8 mouse cellular contexts compared by ENCODE assay signal in the genomic region with DNA sequence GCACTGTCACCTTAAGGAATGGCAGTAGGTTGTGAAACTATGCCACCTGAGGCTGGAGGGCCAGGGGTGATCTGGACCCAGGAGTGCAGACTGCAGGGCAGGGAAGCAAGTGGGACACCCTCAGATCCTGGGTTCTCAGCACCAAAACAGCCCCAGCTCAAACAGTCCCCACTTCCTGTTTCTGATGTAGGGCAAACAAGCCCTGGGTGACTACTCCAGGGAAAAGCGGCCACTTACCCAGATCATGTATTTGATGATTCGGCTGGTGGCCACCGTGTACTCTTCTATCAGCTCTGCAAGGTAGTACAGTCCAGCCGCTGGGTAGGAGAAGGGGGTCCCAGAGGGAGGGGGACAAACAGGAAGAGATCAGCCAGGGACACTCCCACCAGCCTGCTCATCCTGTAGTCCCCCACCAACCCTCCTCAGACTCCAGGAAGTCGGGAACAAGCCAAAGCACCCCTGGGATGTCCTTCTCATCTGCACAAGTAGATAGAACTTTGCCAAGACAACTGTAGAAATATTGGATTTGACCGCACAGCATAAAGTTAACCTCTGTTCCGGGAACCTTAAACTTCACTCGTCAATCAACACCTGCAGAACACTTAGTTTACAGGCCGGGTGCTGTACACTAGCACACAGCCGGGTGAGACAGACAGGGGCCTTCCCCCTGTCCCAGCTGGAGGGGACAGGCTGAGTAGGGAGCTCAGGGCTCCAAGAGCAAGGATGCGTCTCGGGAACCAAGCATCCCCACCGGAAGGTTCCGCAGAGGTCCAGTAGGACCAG. TPM values are rescaled to one million over a fixed set of nuclear protein-coding genes. Genes with fewer than 3 reads are reported as not detected.
DNase-seq lines count a peak whose midpoint lies in the region; ATAC-seq and TF ChIP-seq lines count a peak whose summit lies in the region.

No protein-coding gene starts in this region.

- intact Hi-C loops in gastrocnemius, adult 2 months (cut with DNase I), result no loop called here

- H3K4me3 ChIP-seq in gastrocnemius, adult 2 months, result peak overlapping the region; percentile 100
- H3K4me3 ChIP-seq in macrophage (ENCODE audit: inconsistent target), result peak overlapping the region; percentile 98

- peak overlapping the region; percentile 95 for H3K27ac ChIP-seq in gastrocnemius, adult 2 months
- H3K27ac ChIP-seq in macrophage, result peak overlapping the region; percentile 33

- DNase-seq in gastrocnemius, adult 2 months, result no peak
- DNase-seq in gastrocnemius, postnatal 10 days, result no peak
- DNase-seq in MEL-GATA-1-ER (ENCODE audit: extremely low read depth, low read depth), result peak; percentile 56
- peak; percentile 62 for DNase-seq in induced T-regulatory cell, adult 2 months (ENCODE audit: low read depth)
- peak; percentile 56 for DNase-seq in thymus, postnatal 14 days
- no peak for DNase-seq in left cerebral cortex, adult 18-20 months (ENCODE audit: low spot score in 2 of 2)

- H3K36me3 ChIP-seq in macrophage (ENCODE audit: inconsistent target), result peaks cover 34% of the 10 kb centered on the region

- ATAC-seq in erythroblast, adult 5-6 weeks (replicated peaks; ENCODE audit: low FRiP score, poor library complexity, severe bottlenecking), result peak; percentile 21; the same call in 1 of the 2 replicates

- no peak for TF ChIP-seq CTCF in gastrocnemius, adult 2 months (IDR thresholded peaks at IDR 0.05)

- peaks cover 27% of the 10 kb centered on the region for H3K79me2 ChIP-seq in macrophage (ENCODE audit: inconsistent target)

- 3% methylated on average over 14 of the region's 14 CpGs for WGBS in macrophage (ENCODE audit: missing documents)

RNA-seq across cellular contexts. Expression of gene Tex261, which starts 0.6 kb away (rescaled TPM):
- total RNA-seq in gastrocnemius, adult 2 months (2021), result 10 to 100 TPM; 42.0 to 47.9 TPM
- total RNA-seq in gastrocnemius, postnatal 10 days (2021), result 10 to 100 TPM; 44.6 to 49.5 TPM
- 14.2 and 28.2 TPM in 2 replicates for total RNA-seq in erythroblast, adult 5-6 weeks (2015; ENCODE audit: low replicate concordance)
- total RNA-seq in erythroblast, adult 5-6 weeks (2017; ENCODE audit: low replicate concordance), result 8.1 and 8.6 TPM in 2 replicates
- 10 to 100 TPM in 18 of 26 experiments, 1 to 10 TPM in 8; 2.1 to 56.1 (median 17.3) TPM for total RNA-seq in macrophage (2018; cell fraction: chromatin; rRNA removed)
- 10 to 100 TPM; 40.2 to 81.6 (median 56.3) TPM for total RNA-seq in macrophage (2018; cell fraction: cytosol; rRNA removed)
- total RNA-seq in macrophage (2018; cell fraction: nucleus; rRNA removed), result 10 to 100 TPM; 23.6 to 80.5 (median 45.1) TPM
- polyA plus RNA-seq in macrophage (2018), result 35.3 to 72.5 TPM (median 65.9 TPM) in 3 replicates
- total RNA-seq in left cerebral cortex, adult 18-20 months (2021), result 10 to 100 TPM; 45.9 TPM

RNA-seq across cellular contexts. Expression of gene Ankrd53, which starts 12.5 kb away (rescaled TPM):
- not detected for total RNA-seq in gastrocnemius, adult 2 months (2021)
- not detected for total RNA-seq in gastrocnemius, postnatal 10 days (2021)
- not detected in 2 replicates for total RNA-seq in erythroblast, adult 5-6 weeks (2015; ENCODE audit: low replicate concordance)
- not detected in 2 replicates for total RNA-seq in erythroblast, adult 5-6 weeks (2017; ENCODE audit: low replicate concordance)
- total RNA-seq in macrophage (2018; cell fraction: chromatin; rRNA removed), result not detected
- total RNA-seq in macrophage (2018; cell fraction: cytosol; rRNA removed), result not detected
- not detected for total RNA-seq in macrophage (2018; cell fraction: nucleus; rRNA removed)
- polyA plus RNA-seq in macrophage (2018), result not detected in 3 replicates
- not detected for total RNA-seq in left cerebral cortex, adult 18-20 months (2021)

RNA-seq across cellular contexts. Expression of gene Nagk, which starts 19.8 kb away (rescaled TPM):
- 1 to 10 TPM; 5.3 to 5.5 TPM for total RNA-seq in gastrocnemius, adult 2 months (2021)
- total RNA-seq in gastrocnemius, postnatal 10 days (2021), result 10 to 100 TPM; 11.3 to 16.4 TPM
- 1.9 and 7.9 TPM in 2 replicates for total RNA-seq in erythroblast, adult 5-6 weeks (2015; ENCODE audit: low replicate concordance)
- 3.5 and 3.9 TPM in 2 replicates for total RNA-seq in erythroblast, adult 5-6 weeks (2017; ENCODE audit: low replicate concordance)
- 100 to 1,000 TPM; 116 to 452 (median 221) TPM for total RNA-seq in macrophage (2018; cell fraction: chromatin; rRNA removed)
- 100 to 1,000 TPM in 10 of 26 experiments, 10 to 100 TPM in 16; 68.0 to 155 (median 95.8) TPM for total RNA-seq in macrophage (2018; cell fraction: cytosol; rRNA removed)
- total RNA-seq in macrophage (2018; cell fraction: nucleus; rRNA removed), result 100 to 1,000 TPM in 24 of 26 experiments, 10 to 100 TPM in 2; 82.5 to 316 (median 140) TPM
- polyA plus RNA-seq in macrophage (2018), result 112 to 148 TPM (median 138 TPM) in 3 replicates
- 10 to 100 TPM; 53.9 to 56.1 TPM for total RNA-seq in left cerebral cortex, adult 18-20 months (2021)

RNA-seq across cellular contexts. Expression of gene Atp6v1b1, which starts 32.2 kb away (rescaled TPM):
- total RNA-seq in gastrocnemius, adult 2 months (2021), result not detected
- not detected for total RNA-seq in gastrocnemius, postnatal 10 days (2021)
- total RNA-seq in erythroblast, adult 5-6 weeks (2015; ENCODE audit: low replicate concordance), result not detected in 2 replicates
- not detected in 2 replicates for total RNA-seq in erythroblast, adult 5-6 weeks (2017; ENCODE audit: low replicate concordance)
- not detected for total RNA-seq in macrophage (2018; cell fraction: chromatin; rRNA removed)
- total RNA-seq in macrophage (2018; cell fraction: cytosol; rRNA removed), result not detected
- total RNA-seq in macrophage (2018; cell fraction: nucleus; rRNA removed), result not detected
- polyA plus RNA-seq in macrophage (2018), result not detected in 3 replicates
- under 1 TPM in 1 of 2 experiments, not detected in 1; 0.65 TPM for total RNA-seq in left cerebral cortex, adult 18-20 months (2021)

RNA-seq across cellular contexts. Expression of gene Paip2b, which starts 56.6 kb away (rescaled TPM):
- total RNA-seq in gastrocnemius, adult 2 months (2021), result 100 to 1,000 TPM in 1 of 2 experiments, 10 to 100 TPM in 1; 89.1 to 102 TPM
- total RNA-seq in gastrocnemius, postnatal 10 days (2021), result 10 to 100 TPM; 30.5 to 36.5 TPM
- total RNA-seq in erythroblast, adult 5-6 weeks (2015; ENCODE audit: low replicate concordance), result 0.19 and 1.9 TPM in 2 replicates
- 2.7 and 3.5 TPM in 2 replicates for total RNA-seq in erythroblast, adult 5-6 weeks (2017; ENCODE audit: low replicate concordance)
- 1 to 10 TPM in 25 of 26 experiments, under 1 TPM in 1; 0.92 to 9.6 (median 4.0) TPM for total RNA-seq in macrophage (2018; cell fraction: chromatin; rRNA removed)
- 1 to 10 TPM; 4.5 to 8.9 (median 6.7) TPM for total RNA-seq in macrophage (2018; cell fraction: cytosol; rRNA removed)
- 1 to 10 TPM; 1.9 to 8.9 (median 3.8) TPM for total RNA-seq in macrophage (2018; cell fraction: nucleus; rRNA removed)
- polyA plus RNA-seq in macrophage (2018), result 5.8 to 9.0 TPM (median 6.1 TPM) in 3 replicates
- total RNA-seq in left cerebral cortex, adult 18-20 months (2021), result 10 to 100 TPM; 61.6 to 72.3 TPM

Comparison
In these comparisons a context has a peak if more than half of its experiments do, and no peak if none do; other contexts are left out.
1. DNase-seq: peak in MEL-GATA-1-ER (single experiment), induced T-regulatory cell, adult 2 months (single experiment) and thymus, postnatal 14 days (single experiment); none in gastrocnemius, adult 2 months (single experiment), gastrocnemius, postnatal 10 days (single experiment) and left cerebral cortex, adult 18-20 months (0 of 2).